Mouse (Mus musculus): ENCODE measurements around the gene Psmb4.
"Not testable (repeated sequence)": the region's sequence is repeated elsewhere in the genome, so short reads cannot be mapped to it uniquely, and the experiment has no call there.

The Psmb4 gene

DNA sequence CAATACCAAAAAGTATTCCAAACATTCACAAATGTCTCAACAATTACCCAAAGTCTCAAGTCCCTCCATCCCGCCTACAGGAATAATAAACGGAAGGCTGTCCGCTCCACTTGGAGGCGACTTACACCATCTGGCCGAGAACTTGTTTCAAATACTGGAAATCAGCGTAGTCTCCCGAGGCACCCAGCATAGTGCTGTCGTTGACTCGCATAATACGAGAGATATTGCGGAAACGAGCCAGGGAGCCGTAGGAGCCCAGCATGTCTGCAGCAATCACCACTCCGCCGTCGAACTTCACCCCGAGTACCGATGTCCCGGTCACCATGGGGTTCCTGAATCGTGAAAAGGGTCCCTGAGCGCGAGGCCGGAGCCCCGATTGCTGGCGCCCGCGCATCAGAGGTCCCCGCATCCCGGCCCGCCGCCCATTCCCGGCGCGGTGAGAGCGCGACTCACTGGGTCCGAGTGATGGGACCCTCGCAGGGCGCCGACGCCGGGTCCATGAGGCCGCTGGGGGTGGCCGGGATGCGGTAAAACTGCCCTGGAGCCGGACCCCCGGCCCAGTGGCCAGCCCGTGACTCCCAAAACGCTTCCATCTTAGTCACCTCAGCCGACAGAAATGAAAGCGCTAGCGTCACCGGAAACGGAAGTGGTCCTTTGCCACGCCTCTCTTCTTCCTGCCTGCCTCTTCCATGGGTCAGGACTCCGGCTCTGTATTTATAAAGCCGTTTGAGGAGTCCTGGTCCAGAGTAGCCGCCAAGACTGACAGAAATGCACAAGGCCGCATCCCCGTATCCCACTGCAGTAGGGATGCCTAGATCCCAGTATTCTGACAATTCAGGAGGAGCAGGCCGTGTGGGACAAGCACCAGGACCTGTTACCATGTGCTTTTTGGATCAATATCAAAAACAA, at the start of gene Psmb4:
Gene Psmb4, minus strand, starts transcription at position 646 of the 909 bp plus-strand sequence.
- peak; percentile 95 for ATAC-seq (ENCODE audit: insufficient number of reproducible peaks, low FRiP score, low TSS enrichment)

DNA sequence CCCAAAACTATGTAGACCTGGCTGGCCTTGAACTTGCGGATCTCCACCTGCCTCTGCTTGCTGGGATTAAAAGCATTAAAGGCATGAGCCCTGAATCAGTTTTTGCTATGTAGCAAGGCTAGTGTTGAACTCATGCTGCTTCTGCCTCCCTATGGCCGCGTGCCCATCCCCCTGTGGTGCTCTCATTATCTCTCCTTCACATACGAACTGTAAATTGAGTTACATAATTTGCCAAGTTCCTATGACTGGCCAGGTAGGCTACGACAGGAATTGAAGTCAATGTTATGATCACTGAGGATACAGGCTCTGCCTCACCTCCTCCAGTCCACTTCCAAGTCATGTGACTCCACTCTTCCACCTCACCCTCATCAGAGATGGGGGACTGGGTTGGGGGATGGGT, 49.4 kb upstream of the Psmb4 start:
- not testable (repeated sequence) for ATAC-seq (ENCODE audit: insufficient number of reproducible peaks, low FRiP score, low TSS enrichment)

DNA sequence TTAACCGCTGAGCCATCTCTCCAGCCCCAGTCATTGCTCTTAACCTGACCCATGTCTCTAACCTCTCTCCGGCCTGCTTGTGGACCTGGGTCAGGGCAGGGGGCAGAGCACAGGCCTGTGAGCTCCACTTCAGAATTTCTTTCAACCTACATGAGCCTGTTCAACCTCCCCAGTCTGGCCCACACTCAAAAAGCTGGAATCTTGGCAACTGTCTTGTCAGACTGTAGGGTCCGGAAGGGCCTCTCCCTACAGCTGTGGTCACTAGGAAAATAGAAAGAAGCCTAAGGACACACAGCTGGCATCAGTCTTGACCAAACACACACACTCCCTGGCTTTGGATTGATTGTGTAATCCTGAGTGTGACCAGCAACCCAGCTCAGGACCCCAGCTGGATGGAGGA, 48.6 kb upstream of the Psmb4 start:
- ATAC-seq (ENCODE audit: insufficient number of reproducible peaks, low FRiP score, low TSS enrichment) = not testable (repeated sequence)

DNA sequence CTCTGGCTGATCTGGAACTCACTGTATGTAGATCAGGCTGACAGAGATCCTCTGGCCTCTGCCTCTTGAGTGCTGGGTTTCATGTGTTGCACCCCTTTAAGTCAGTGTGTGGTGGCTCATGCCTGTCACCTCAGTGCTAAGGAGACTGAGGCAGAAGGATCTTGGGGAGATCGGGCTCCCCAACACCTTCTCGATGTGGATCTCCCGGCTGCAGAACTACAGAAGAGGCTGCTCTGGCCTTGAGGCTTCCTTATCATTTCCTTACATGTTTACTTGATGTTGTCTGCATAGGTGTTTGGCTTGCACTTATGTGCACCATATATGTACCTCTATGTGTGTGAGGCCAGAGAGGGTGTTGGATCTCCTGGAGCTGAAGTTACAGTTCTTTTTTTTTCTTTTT, 47.8 kb upstream of the Psmb4 start:
- not testable (repeated sequence) for ATAC-seq (ENCODE audit: insufficient number of reproducible peaks, low FRiP score, low TSS enrichment)

DNA sequence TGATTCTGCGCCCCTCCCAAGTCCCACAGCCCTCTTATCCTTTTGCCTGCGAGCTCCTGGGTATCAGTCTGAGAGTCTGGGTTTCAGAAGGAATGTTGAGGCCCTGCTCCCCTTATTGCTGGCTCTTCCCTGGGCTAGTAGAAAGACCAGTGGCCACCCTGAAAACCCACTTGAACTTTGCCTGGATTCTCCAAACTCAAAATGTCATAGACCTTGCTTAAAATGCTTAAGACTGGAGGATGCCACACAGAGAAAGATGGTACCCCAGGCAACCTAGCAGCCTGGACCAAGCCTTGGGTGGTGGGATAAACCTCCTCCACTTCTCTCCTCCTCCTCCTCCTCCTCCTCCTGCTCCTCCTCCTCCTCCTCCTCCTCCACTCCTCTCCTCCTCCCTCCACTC, 46.8 kb upstream of the Psmb4 start:
- not testable (repeated sequence) for ATAC-seq (ENCODE audit: insufficient number of reproducible peaks, low FRiP score, low TSS enrichment)

DNA sequence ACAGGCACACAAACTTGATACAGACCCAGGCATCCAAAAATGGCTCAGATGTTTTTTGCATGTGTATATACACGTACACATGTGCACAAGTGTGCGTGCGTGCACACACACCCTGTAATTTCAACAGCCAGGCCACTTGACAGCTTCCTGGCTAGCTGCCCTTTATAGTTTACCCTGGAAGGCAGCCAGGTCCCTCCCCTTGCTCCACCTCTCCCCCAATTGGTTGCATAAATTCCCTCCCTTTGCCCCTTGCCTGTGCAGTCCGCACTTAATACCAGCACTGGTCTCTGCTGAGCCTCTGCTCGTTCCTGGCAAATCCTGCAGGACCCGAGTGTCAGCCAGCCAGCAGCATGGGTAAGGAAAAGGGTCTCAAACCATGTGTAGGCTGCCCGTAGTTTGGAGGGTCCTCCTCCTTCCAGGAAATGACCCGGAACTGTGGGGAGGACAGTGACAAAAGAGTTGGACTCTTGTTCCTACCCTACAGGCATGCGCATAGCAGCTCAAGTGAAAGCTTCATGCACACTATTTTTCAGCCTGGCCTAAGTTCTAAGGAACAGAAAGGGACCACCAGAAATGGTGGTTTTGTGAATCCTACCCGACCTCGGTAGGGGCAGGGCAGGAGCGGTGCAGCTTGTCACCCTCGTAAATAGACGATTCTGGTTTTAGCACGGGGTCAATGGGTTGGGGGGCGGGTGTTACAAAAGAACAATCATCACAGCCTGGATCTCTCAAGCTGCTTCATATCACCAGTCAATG, 46.2 kb upstream of the Psmb4 start, which contains the start of gene Selenbp1:
Gene Selenbp1, plus strand, starts transcription at position 248 of the 756 bp plus-strand sequence.
- no peak for ATAC-seq (ENCODE audit: insufficient number of reproducible peaks, low FRiP score, low TSS enrichment)

DNA sequence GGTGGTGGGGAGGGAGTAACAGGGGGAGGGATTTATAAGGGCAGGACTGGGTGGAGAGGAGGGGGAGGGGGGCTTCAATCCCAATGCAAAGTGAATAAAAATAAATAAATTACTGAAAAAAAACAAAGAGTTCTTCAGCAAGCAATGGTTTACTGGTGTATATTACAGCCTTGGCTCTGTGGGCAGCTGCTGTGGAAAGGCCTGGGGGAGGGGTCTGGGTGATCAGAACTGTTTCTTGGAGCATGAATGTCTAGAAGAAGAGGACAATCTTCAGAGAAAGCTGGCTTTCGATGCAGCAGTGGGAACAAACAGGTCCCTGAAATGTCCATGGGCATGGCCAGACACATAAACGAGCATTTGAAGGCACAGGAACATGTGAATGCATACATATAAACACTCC, 45.5 kb upstream of the Psmb4 start:
- ATAC-seq (ENCODE audit: insufficient number of reproducible peaks, low FRiP score, low TSS enrichment) = not testable (repeated sequence)

DNA sequence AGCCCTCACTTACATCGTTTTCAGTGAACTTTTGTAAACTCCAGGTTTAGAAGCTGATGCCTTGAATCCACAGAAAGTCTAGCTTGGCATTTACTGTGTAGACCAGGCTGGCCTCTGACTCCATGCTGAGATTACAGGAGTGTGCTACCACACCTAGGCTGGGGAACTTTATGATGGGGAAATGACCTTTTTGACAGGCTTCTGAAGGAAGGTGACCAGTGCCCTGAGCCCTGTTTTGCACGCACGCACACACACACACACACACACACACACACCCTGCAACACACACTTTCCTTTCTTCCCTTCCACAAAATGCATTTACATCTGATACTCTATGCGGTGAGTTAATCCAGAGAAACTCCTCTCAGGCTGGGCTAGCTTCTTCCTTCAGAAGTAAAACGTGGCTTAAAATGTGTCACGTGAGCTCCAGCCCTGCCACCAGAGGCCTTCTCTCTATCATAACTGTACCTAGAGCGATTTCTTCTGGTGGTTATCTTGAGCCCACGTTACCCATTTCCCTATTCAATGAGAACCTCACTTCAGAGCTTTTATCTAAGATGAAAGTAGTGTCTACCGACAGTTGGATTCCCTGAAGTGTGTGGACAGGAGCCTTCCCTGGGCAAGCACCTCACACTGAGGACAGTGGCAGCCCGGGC, 44.8 kb upstream of the Psmb4 start:
- ATAC-seq (ENCODE audit: insufficient number of reproducible peaks, low FRiP score, low TSS enrichment) = not testable (repeated sequence)

DNA sequence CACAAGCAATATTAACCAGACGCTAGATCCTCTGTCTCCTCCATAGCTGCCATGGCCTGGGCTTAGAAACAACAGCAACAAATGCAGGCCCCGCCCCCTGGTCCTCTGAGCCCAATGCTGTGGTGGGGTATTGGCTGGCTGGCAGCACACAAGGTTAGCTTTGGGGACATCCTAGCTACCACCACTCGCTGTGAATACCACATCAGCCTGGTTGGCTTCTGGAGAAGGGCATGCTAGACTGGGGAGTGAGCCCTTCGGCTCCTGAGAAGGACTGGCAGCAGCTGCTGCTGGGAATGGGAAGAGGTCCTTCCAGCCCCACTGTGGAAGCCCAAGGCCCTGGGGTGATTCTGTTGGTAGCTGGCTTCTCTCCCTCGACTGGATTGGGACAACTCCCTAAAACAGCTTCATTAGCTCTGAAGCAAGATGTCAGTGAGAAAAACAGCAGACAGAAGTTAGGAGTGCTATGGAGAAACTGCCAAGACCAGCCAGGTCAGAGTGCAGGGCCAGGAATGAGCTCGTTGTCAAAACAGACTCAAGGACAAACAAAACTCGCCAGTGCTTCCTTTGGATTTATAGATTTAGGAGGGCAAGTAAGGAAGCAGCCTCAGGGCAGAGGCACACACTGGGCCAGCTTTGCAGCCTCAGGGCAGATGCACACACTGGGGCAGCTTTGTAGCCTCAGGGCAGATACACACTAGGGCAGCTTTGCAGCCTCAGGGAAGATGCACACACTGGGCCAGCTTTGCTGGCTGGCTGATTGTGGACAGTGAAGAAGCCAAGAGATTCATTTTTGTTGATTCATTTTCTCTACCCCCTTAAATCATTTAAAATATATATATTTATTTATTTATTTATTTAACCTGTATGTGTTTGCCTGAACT, 43.9 kb upstream of the Psmb4 start:
- not testable (repeated sequence) for ATAC-seq (ENCODE audit: insufficient number of reproducible peaks, low FRiP score, low TSS enrichment)

DNA sequence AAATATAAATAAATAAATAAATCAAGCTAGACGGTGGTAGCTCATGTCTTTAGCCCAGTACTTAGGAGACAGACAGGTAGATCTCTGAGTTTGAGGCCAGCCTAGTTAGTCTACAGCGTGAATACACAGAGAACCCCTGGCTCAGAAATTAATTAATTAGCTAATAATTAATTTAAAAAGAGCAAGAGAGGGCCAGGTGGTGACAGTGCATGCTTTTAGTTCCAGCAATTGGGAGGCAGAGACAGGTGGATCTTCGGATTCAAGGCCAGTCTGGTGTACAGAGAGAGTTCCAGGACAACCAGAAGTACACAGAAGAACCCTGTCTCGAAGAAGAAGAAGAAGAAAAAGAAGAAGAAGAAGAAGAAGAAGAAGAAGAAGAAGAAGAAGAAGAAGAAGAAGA, 42.2 kb upstream of the Psmb4 start:
- ATAC-seq (ENCODE audit: insufficient number of reproducible peaks, low FRiP score, low TSS enrichment) = not testable (repeated sequence)

DNA sequence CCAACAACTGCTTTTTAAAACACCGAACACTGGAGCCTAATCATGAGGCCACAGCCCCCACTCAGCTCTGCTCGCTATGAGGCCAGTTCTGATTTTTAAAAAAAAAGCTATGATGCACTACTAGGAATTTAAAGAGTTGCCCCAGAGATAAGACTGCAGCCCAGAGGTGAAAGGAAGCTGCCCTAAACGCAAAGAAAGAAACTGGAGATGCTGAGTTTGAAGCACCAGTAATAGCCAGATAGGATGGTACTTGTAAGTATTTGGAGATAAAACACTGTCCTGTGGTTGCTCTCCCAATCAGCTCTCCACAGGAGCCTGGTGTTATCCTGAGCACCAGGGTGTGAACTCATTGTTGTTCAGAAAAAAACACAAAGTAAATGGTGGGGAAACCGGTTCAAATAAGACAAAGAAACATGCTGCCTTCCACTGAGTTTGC, 39.6 kb upstream of the Psmb4 start:
- not testable (repeated sequence) for ATAC-seq (ENCODE audit: insufficient number of reproducible peaks, low FRiP score, low TSS enrichment)

DNA sequence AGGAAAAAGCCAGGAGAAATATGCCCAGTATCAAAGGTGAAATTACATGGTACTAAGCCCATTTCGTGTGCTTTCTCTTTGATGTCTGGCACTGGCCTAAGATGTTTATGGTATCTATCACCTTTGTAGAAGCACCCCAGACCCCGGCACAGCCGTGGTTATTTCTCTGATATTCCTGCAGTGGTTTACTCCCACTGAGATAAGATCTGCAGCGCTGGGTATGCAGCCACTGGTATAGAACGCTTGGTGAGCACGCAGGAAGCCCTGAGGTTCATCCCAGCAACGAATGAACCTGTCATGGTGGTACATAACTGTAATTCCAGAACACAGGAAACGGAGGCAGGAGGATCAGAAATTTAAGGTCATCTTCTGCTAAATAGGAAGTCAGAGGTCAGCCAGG, 37.9 kb upstream of the Psmb4 start:
- ATAC-seq (ENCODE audit: insufficient number of reproducible peaks, low FRiP score, low TSS enrichment) = no peak

DNA sequence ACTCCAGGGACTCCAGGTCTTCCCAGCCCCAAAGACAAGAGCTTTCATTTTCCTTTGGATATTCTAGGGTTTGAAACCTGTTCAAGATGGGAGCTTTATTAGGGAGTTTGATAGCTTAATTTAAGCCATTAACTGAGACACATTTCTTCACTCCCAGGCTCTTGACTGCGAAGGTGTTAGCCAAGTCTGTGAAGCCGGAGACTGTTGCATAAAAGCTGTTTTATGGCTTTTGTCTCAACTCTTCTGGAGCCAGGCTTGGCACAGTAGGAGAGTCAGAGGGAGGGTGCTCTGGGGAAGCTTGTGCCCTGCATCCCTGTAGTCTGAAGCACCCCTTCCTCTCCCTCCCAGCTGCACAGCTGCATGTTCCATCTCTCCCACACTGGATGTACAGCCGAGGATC, 35.6 kb upstream of the Psmb4 start:
- ATAC-seq (ENCODE audit: insufficient number of reproducible peaks, low FRiP score, low TSS enrichment) = no peak

DNA sequence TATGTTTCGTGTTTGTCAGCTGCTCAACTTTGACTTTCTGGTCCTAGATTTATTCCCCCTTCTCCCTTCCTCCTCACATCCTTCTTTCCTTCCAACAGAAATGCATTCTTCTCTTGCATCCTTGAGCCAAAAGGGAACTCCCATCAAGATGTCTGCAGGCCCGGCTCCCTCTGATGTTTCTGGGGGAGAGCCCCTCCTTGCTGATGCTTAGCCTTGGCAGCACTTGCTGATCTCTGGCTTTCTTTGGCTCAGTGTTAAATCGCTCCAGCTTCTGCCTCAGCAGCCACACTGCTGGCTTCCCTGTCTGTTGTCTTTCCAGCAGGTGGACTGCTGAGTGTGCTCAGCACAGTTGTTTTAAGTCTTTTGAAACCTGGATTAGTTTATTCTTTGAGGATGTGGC, 34.3 kb upstream of the Psmb4 start:
- ATAC-seq (ENCODE audit: insufficient number of reproducible peaks, low FRiP score, low TSS enrichment) = no peak

DNA sequence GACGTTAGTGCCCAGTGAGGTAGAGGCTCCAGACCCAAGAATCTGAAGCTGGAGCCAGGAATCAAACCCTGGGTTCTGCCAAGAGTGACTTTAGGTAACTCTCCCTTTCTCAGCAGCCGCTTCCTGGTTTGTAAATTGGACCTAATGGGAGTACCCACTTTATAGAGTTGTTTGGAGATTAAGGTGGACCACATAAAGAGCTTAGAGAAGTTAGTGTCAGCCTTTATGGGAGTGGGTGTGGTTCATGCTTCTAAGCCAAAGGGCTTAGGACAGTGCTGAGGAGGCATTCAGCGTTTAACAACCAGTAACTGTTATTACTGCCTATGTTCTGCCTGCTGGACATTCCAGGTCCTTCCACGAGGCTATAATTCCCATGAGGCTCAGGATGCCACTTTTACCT, 32.1 kb upstream of the Psmb4 start:
- ATAC-seq (ENCODE audit: insufficient number of reproducible peaks, low FRiP score, low TSS enrichment) = no peak

DNA sequence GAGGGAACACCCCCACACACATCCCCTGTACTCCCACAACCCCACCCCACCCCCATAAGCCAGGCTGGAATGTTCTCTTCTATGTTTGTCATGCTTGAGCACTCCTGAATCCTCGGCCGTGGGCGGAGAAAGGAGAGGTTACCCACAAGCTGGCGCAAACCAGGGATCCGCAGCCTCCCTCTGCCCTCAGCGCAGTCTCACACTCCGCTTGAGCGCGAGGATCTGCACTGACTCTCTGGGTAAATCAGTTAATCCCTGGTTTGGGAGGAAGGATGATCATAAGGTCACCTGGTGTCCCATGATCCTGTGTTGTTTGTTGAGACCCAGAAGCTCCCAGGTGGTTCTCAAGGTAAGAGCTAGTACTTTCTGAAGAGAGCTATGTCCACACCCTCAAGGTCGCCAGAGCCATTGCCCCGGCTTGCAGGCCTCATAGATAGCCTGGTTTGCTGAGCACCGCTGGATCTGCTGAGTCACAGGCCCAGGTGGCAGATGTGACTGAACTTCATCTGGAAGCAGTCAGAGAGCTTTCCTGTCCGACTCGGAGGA, 31.1 kb upstream of the Psmb4 start:
- ATAC-seq (ENCODE audit: insufficient number of reproducible peaks, low FRiP score, low TSS enrichment) = no peak

DNA sequence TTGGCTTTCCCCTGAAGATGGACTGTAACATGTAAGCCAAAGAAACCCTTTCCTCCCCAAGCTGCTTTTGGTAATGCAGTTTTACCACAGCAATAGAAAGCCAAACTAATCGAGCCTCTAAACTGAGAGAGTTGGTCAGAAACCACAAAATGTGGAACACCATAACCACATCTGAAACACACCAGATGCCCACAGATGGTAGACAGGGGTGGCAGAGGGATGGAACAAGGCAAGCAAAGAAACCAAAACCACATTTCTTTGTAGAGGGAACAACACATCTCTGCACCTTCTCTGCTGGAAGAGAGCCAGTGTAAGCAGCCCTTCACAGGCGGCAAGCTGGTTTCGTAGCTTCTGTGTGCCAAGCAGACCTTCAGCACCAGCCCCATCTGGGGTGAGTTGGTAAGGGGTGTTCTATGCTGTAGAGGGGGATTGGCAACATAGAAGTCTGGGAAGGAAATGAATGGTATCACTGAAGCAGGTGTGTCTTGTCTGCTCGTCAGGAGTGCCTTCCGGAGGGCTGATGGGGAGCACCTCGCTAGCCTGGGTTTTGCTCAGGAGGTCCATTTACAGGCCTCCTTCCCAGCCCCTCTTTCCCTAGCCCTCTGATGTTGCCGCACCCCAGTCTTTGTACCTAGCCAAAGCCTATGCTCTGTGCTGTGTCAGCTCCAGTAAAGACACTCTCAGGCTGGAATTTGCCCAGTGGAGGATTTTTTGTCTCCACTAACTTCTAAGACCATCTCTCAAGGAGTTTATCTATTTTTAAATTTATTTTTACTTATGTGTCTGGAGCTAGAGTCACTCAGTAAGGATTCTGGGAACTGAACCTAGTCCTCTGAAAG, 29.4 kb upstream of the Psmb4 start:
- no peak for ATAC-seq (ENCODE audit: insufficient number of reproducible peaks, low FRiP score, low TSS enrichment)

DNA sequence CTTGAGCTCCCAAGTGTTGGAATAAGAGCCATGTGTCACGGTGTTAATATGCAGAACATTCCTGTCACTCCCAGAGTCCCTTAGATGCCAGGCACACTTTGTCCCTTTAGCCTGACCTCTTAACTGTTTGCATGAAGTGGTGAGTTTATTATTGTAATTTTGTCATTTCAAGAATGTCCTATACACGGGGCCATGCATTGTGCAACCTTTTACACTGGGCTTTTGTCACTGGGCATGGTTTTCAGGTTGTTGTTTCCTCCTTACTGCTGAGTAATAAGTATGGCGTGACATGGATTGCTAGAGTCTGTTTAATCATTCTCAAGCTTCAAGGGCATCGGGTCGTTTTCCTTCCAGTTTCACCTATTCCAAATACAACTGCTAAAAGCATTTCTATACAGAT, 27.0 kb upstream of the Psmb4 start:
- ATAC-seq (ENCODE audit: insufficient number of reproducible peaks, low FRiP score, low TSS enrichment) = no peak
